Mouse (Mus musculus) intestine, embryonic 14.5 days (tissue): ENCODE results near the gene Gm42372. TPM values are rescaled to one million over a fixed set of nuclear protein-coding genes. Genes with fewer than 3 reads are reported as not detected.

Experiments used
- ATAC-seq: fragments of 200-750 bp; cut with Nextera tagmentation; replicated peaks from 2 replicates; pipeline ENCODE4 v1.8.0; 2017; ENCODE audit warnings: low read depth, moderate number of reproducible peaks, moderate TSS enrichment, moderate library complexity; ENCODE audit not compliant: low FRiP score, low TSS enrichment
- DNase-seq: peaks from one replicate; pipeline ENCODE4 v3.0.0-alpha.2; 2018; ENCODE audit warnings: low spot score
- H3K27ac ChIP-seq: fragments of 300-500 bp; sonication (generic); 2 replicates; pipeline ENCODE4 v1.5.1; 2014; ENCODE audit warnings: low read depth, mild to moderate bottlenecking, control low read depth
- H3K27me3 ChIP-seq: fragments of 300-500 bp; sonication (generic); replicated peaks from 2 replicates; pipeline ENCODE4 v1.6.1; 2014; ENCODE audit warnings: low read length, control low read depth; ENCODE audit not compliant: control insufficient read depth, insufficient read depth
- H3K36me3 ChIP-seq: fragments of 300-500 bp; sonication (generic); 2 replicates; pipeline ENCODE4 v1.6.1; 2014; ENCODE audit warnings: low read length, control low read depth; ENCODE audit not compliant: control insufficient read depth, insufficient read depth
- H3K4me1 ChIP-seq: fragments of 300-500 bp; sonication (generic); replicated peaks from 2 replicates; pipeline ENCODE4 v1.6.1; 2014; ENCODE audit warnings: low read length, control low read depth, mixed read lengths; ENCODE audit not compliant: control insufficient read depth, insufficient read depth
- H3K4me2 ChIP-seq: fragments of 300-500 bp; sonication (generic); 2 replicates; pipeline ENCODE4 v1.6.1; 2014; ENCODE audit warnings: low read length
- H3K4me3 ChIP-seq: fragments of 300-500 bp; sonication (generic); 2 replicates; pipeline ENCODE4 v1.5.1; 2014; ENCODE audit warnings: low read depth, low read length, control low read depth, mixed read lengths
- H3K9ac ChIP-seq: fragments of 300-500 bp; sonication (generic); 2 replicates; pipeline ENCODE4 v1.6.1; 2014; ENCODE audit warnings: mild to moderate bottlenecking, low read length
- H3K9me3 ChIP-seq: fragments of 300-500 bp; sonication (generic); 2 replicates; pipeline ENCODE4 v1.6.1; 2016; ENCODE audit warnings: low read length, control low read depth; ENCODE audit not compliant: control insufficient read depth
- WGBS: fragments of 180-500 bp; shearing (Covaris S2); extraction: QIAGEN DNeasy Blood & Tissue Kit; methylation state at CpG from one replicate; pipeline ENCODE4 v1.1.7; 2014; 5-methylcytosine and 5-hydroxymethylcytosine counted together
- polyA plus RNA-seq: library from polyadenylated mRNA; unstranded; fragments of >200 nt; fragmentation: Nextera tagmentation; extraction: Ambion mirVana; gene quantifications from 2 replicates; pipeline ENCODE4 v1.2.1, GENCODE M21; 2014

Gm42372 gene
- polyA plus RNA-seq, 1 experiment from 2014 or later = 0.51 TPM

DNA sequence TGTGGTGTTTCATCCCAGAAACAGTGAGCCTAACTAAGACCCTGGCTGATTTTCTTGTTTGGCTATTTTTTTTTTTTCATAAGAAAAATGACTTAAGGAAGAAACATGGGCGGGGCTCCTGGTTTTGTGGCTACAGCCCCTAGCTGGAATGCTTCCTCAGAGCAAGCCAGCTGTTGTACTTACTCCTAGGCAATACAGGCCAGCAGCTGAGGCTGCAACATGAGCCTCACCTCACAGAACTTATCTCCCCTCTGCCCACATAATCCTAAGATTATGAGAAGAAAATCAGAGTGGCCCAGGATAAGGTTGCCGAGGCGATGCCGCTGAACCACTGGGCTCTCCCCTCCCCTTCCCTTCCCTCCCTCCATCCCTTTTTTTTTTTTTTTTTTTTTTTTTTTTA, 27.2 kb upstream of the Gm42372 start:
- ATAC-seq = no peak
- no peak for DNase-seq
- Histone ChIP-seq H3K4me3 (no peak overlapping the region), H3K9me3 (no peaks in the 10 kb centered on the region), H3K36me3 (no peaks in the 10 kb centered on the region), H3K27me3 (no peaks in the 10 kb centered on the region), H3K4me1 (peaks cover 6% of the 10 kb centered on the region; the same call in 1 of the 2 replicates), H3K27ac (no peak overlapping the region), H3K9ac (no peak overlapping the region), H3K4me2 (no peak overlapping the region)
- WGBS = 77% methylated on average over 4 of the region's 4 CpGs

DNA sequence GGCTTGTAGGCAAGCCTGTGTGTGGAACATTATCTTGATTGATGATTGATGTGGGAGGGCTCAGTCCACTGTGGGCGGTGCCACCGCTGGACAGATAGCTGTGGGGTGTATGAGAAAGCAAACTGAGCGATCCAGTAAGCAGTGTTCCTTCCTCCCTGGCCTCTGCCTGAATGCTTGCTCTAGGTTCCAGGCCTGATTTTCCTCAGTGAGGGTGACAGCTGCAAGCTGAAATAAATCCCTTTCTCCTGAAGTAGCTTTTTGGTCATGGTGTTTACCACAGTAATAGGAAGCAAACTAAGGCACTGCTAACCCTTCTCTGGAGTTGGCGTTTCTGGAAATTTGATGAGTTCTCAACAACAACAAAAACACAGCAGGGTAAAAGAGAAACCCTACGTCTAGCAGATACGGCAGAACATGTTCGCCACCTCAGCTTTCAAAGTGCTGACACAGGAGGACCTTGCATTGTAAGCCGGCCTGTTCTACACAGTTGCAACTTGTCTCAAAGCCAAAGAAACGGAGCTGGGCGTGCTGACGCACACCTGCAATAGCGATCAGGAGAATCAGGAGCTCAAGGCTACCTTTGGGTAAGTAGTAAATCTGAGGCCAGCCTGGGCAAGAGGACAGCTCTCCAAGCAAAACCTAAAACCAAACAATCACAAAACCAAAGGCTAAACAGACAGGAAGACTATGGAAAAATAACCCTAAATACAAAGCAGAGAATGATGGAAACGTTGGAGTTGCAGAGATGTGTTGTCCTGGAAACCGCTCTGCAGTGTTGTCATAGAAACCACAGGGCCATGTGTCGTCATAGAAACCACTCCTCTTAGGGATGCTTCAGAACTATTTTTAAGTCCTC, 26.2 kb upstream of the Gm42372 start:
- peaks cover 4% of the 10 kb centered on the region; the same call in 1 of the 2 replicates for H3K4me1 ChIP-seq
- no peak overlapping the region for H3K4me3 ChIP-seq
- no peak overlapping the region for H3K27ac ChIP-seq
- H3K36me3 ChIP-seq = no peaks in the 10 kb centered on the region
- H3K4me2 ChIP-seq = no peak overlapping the region
- ATAC-seq = no peak
- H3K9me3 ChIP-seq = no peaks in the 10 kb centered on the region
- no peaks in the 10 kb centered on the region for H3K27me3 ChIP-seq
- no peak for DNase-seq
- no peak overlapping the region for H3K9ac ChIP-seq
- WGBS = 64% methylated on average over 15 of the region's 15 CpGs

DNA sequence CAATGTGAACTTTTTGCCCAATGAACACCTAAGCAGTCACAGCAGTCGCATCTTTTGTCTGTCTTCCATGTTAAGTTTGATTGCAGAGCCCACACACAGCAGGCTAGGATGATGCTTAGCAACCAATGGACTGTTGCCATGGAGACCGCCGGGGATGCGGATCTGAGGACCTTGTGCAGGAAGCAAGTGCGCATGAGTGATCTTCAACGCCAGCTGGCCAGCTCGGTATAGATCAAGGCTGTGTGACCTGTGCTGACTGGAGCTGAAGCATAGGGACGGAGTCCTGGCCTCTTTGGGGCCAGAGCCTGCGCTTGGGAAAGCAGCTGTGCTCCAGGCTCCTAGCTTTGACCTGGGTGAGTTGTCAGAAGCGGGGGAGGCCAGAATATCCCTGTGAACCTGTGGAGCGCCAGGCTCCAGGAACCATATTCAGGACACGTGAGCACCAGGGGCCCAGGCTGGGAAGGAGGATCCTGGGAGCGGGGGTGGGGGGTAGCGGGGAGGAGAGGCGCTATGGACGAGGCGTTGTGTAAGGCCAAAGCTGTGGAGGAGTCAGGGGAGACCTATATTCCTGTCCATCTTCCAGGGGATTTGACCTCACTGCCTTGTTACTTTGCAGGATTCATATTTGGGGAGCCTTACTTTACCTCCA, 23.2 kb upstream of the Gm42372 start, which contains the start of gene Pnmal1:
Gene Pnmal1 (plus strand): TSS at position 141 of the 649 bp plus-strand sequence.
- Histone ChIP-seq H3K9me3 (no peaks in the 10 kb centered on the region), H3K27ac (no peak within 1 kb of the TSS), H3K27me3 (no peaks in the 10 kb centered on the region), H3K4me1 (peaks cover 4% of the 10 kb centered on the region; the same call in 1 of the 2 replicates), H3K4me2 (0 out of 2 replicates have a peak within 1 kb of the TSS, but pooled peaks have one; percentile 16), H3K4me3 (no peak within 1 kb of the TSS), H3K36me3 (no peaks in the 10 kb centered on the region), H3K9ac (no peak within 1 kb of the TSS)
- DNase-seq (peak; percentile 72), ATAC-seq (peak; percentile 72)
- WGBS = 25% methylated on average over 17 of the region's 17 CpGs

DNA sequence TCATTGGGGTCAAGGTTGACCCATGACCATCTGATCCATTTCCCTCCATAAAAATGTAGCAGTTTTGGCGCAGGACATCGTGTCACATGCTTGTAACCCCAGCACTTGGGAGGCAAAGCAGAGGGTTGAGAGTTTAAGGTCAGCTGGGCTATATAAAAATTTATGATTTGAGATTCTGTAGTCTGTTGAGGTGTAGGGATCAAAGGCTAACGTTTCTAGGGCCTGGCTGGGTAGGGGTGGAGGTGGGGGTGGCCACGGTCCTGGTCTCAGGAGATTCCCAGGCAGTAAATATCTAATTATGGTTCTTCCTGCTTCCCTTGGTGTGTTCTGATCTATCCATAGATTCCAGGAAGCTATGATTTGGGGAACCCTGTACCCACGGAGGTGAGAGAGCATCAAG, 21.2 kb upstream of the Gm42372 start:
- H3K27ac ChIP-seq = no peak overlapping the region
- H3K27me3 ChIP-seq = no peaks in the 10 kb centered on the region
- peaks cover 4% of the 10 kb centered on the region; the same call in 1 of the 2 replicates for H3K4me1 ChIP-seq
- H3K9ac ChIP-seq = no peak overlapping the region
- 72% methylated on average over 5 of the region's 5 CpGs for WGBS
- ATAC-seq (no peak), DNase-seq (no peak)
- H3K36me3 ChIP-seq = no peaks in the 10 kb centered on the region
- no peak overlapping the region for H3K4me2 ChIP-seq
- H3K4me3 ChIP-seq = no peak overlapping the region
- H3K9me3 ChIP-seq = no peaks in the 10 kb centered on the region

DNA sequence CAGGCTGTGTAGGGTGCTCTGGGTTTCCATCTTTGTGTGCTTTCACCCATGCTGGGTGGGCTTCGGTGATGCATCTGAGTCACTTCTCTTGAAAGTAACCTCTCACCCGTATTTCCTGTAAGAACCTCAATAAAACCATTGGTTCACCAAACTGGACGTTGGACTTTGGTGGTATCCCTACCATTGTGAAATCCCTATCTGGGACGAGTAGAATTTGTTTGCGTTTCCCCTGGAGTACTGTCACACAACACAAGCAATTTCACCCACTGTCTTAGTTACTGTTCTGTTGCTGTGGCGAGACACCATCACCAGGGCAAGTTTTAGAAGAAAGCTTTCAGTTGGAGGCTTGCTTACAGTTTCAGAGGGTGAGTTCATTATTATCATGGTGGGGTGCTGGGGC, 14.5 kb upstream of the Gm42372 start:
- 71% methylated on average over 6 of the region's 6 CpGs for WGBS
- Histone ChIP-seq H3K27ac (no peak overlapping the region), H3K9ac (no peak overlapping the region), H3K9me3 (no peaks in the 10 kb centered on the region), H3K4me1 (no peaks in the 10 kb centered on the region), H3K4me2 (no peak overlapping the region), H3K36me3 (no peaks in the 10 kb centered on the region), H3K27me3 (no peaks in the 10 kb centered on the region), H3K4me3 (no peak overlapping the region)
- no peak for DNase-seq
- ATAC-seq = no peak

DNA sequence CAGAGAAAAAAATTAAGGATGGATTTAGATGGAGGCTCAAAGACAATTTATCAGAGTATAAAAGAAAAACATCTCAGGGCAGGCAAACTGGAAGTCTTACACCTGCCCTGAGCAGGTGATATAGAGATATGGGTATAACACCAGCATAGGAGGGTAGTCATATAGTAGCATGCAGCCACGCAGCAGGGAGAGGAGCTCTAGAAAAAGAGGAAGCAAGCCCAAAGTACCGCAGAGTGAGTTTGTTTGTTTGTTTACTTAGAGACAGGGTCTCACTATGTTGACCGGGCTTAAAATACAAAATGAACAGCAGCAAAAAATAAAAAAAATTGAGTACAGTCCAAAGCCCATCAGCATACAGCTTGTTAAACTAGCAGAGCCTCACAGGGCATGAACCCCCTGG, 11.7 kb upstream of the Gm42372 start:
- no peaks in the 10 kb centered on the region for H3K36me3 ChIP-seq
- no peak overlapping the region for H3K4me2 ChIP-seq
- ATAC-seq (no peak), DNase-seq (no peak)
- H3K27ac ChIP-seq = no peak overlapping the region
- no peaks in the 10 kb centered on the region for H3K27me3 ChIP-seq
- H3K9me3 ChIP-seq = no peaks in the 10 kb centered on the region
- 84% methylated on average over 3 of the region's 3 CpGs for WGBS
- no peaks in the 10 kb centered on the region for H3K4me1 ChIP-seq
- H3K4me3 ChIP-seq = no peak overlapping the region
- H3K9ac ChIP-seq = no peak overlapping the region

DNA sequence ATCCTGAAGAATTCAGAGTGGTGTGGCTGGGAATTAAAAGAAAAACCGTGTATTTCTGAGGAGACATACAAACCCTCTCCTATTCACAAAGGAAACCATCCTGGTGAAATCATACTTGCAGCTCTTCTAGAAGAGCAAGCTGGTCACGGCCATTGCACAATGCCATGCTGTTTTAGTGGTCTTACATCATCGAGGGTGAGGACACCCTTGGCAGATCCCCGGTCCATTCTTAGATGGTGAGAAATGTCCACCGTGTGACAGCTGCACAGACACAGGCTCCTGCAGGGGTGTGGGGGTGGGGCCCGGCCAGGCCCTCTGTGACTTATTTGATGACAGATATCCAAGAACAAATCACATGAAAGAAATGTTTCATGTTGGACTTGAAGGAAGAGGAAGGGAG, 8.9 kb upstream of the Gm42372 start:
- no peaks in the 10 kb centered on the region for H3K9me3 ChIP-seq
- H3K27me3 ChIP-seq = no peaks in the 10 kb centered on the region
- H3K4me2 ChIP-seq = no peak overlapping the region
- no peak for ATAC-seq
- H3K27ac ChIP-seq = no peak overlapping the region
- H3K4me1 ChIP-seq = no peaks in the 10 kb centered on the region
- no peak overlapping the region for H3K4me3 ChIP-seq
- no peak overlapping the region for H3K9ac ChIP-seq
- H3K36me3 ChIP-seq = no peaks in the 10 kb centered on the region
- 67% methylated on average over 6 of the region's 6 CpGs for WGBS
- DNase-seq = no peak

DNA sequence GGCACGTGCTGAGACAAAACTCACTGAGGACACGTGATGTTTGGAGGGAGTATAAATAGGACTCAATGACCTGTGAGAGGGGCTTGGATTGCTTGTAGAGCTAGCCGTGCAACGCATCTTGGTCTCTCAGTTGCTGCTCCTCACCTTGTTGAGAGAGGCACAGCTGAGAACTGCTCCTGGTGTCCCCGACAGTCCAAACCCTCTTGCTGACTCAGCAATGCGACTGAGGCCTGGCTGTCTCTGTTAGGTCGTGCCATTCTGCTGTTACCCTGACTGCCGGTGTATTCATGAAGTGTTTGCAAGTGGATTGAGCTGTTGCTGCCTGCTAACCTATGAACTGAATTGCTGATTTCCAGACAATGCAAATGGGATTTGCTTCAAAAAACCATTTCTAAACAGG, 6.6 kb upstream of the Gm42372 start:
- WGBS = 60% methylated on average over 8 of the region's 8 CpGs
- no peak overlapping the region for H3K4me3 ChIP-seq
- ATAC-seq = no peak

More for the DNA sequence above, 6.6 kb upstream of the Gm42372 start:
- H3K36me3 ChIP-seq = no peaks in the 10 kb centered on the region
- H3K9me3 ChIP-seq = no peaks in the 10 kb centered on the region
- H3K27ac ChIP-seq = no peak overlapping the region
- H3K4me2 ChIP-seq = no peak overlapping the region
- no peak overlapping the region for H3K9ac ChIP-seq
- H3K4me1 ChIP-seq = peaks cover 13% of the 10 kb centered on the region
- H3K27me3 ChIP-seq = no peaks in the 10 kb centered on the region
- no peak for DNase-seq
